8 mouse cellular contexts compared by ENCODE assay signal in genomic region chr1:74816612-74817199, GRCm38 (mm10). TPM values are rescaled to one million over a fixed set of nuclear protein-coding genes. Genes with fewer than 3 reads are reported as not detected.
DNase-seq lines count a peak whose midpoint lies in the region; ATAC-seq lines count a peak whose summit lies in the region.

No protein-coding gene starts in this region.

- no peaks in the 10 kb centered on the region for H3K9me3 ChIP-seq in embryonic facial prominence, embryonic 11.5 days (replicated peaks; ENCODE audit: control insufficient read depth, low read length)
- H3K9me3 ChIP-seq in midbrain, embryonic 11.5 days (ENCODE audit: control insufficient read depth, low read length) = no peaks in the 10 kb centered on the region

- H3K4me3 ChIP-seq in embryonic facial prominence, embryonic 11.5 days (ENCODE audit: low read depth, low read length) = peak overlapping the region; percentile 60
- H3K4me3 ChIP-seq in midbrain, embryonic 11.5 days (ENCODE audit: low read depth, low read length) = peak overlapping the region; percentile 57

- H3K27ac ChIP-seq in embryonic facial prominence, embryonic 11.5 days (replicated peaks; ENCODE audit: low read depth, low read length) = peak overlapping the region; percentile 49
- H3K27ac ChIP-seq in midbrain, embryonic 11.5 days (ENCODE audit: low read depth, low read length) = peak overlapping the region; percentile 78

- peak; percentile 82 for ATAC-seq in embryonic facial prominence, embryonic 11.5 days (replicated peaks; ENCODE audit: insufficient number of reproducible peaks, low FRiP score, low TSS enrichment, low read depth)
- peak; percentile 90 for ATAC-seq in midbrain, embryonic 11.5 days (ENCODE audit: low FRiP score)

- H3K4me2 ChIP-seq in embryonic facial prominence, embryonic 11.5 days (ENCODE audit: low read depth, low read length) = peak overlapping the region; percentile 63
- H3K4me2 ChIP-seq in midbrain, embryonic 11.5 days = peak overlapping the region; percentile 58

- no peaks in the 10 kb centered on the region for H3K27me3 ChIP-seq in embryonic facial prominence, embryonic 11.5 days (ENCODE audit: control insufficient read depth, insufficient read depth, low read length)
- H3K27me3 ChIP-seq in midbrain, embryonic 11.5 days (ENCODE audit: control insufficient read depth, insufficient read depth, low read length) = no peaks in the 10 kb centered on the region

- peak overlapping the region; percentile 80 for H3K9ac ChIP-seq in embryonic facial prominence, embryonic 11.5 days (replicated peaks; ENCODE audit: low read length)
- H3K9ac ChIP-seq in midbrain, embryonic 11.5 days (ENCODE audit: low read length) = peak overlapping the region; percentile 84

- intact Hi-C loops in left cerebral cortex, postnatal 4 days (cut with DNase I) = no loop called here

- no peaks in the 10 kb centered on the region for H3K4me1 ChIP-seq in embryonic facial prominence, embryonic 11.5 days (ENCODE audit: control insufficient read depth, insufficient read depth, low read length)
- peaks cover 7% of the 10 kb centered on the region for H3K4me1 ChIP-seq in midbrain, embryonic 11.5 days (ENCODE audit: control insufficient read depth, insufficient read depth, low read length)

- peak; percentile 96 for DNase-seq in adrenal gland, postnatal 14 days
- DNase-seq in embryonic facial prominence, embryonic 11.5 days (ENCODE audit: low spot score) = peak; percentile 94
- peak; percentile 99 for DNase-seq in heart, adult 11 months
- DNase-seq in kidney, adult 11 months = peak; percentile 88
- DNase-seq in left cerebral cortex, postnatal 4 days = peak; percentile 92
- peak; percentile 98 for DNase-seq in midbrain, embryonic 11.5 days (ENCODE audit: low spot score, missing footprints)
- peak; percentile 91 for DNase-seq in right cerebral cortex, postnatal 4 days
- peak; percentile 92 for DNase-seq in yolk sac, embryonic 10.5 days (ENCODE audit: low spot score)

- no peaks in the 10 kb centered on the region for H3K36me3 ChIP-seq in embryonic facial prominence, embryonic 11.5 days (replicated peaks; ENCODE audit: control insufficient read depth, insufficient read depth, low read depth, low read length)
- H3K36me3 ChIP-seq in midbrain, embryonic 11.5 days (ENCODE audit: control insufficient read depth, insufficient read depth, low read length) = no peaks in the 10 kb centered on the region

- WGBS in embryonic facial prominence, embryonic 11.5 days = 6% methylated on average over 38 of the region's 38 CpGs
- 8% methylated on average over 38 of the region's 38 CpGs for WGBS in midbrain, embryonic 11.5 days

RNA-seq across cellular contexts. Expression of gene Wnt10a, which starts 25.4 kb away (rescaled TPM):
- 0.30 TPM in 2 replicates for total RNA-seq in adrenal gland, postnatal 14 days (2021)
- polyA plus RNA-seq in embryonic facial prominence, embryonic 11.5 days (2014; fragmentation: Nextera tagmentation; extraction: Ambion mirVana) = 1.5 and 1.6 TPM in 2 replicates
- under 1 TPM in 1 of 2 experiments, not detected in 1; 0.38 TPM for total RNA-seq in left cerebral cortex, postnatal 4 days (2021)
- 1.4 and 2.3 TPM in 2 replicates for polyA plus RNA-seq in midbrain, embryonic 11.5 days (2014; fragmentation: Nextera tagmentation; extraction: Ambion mirVana)

RNA-seq across cellular contexts. Expression of gene Cdk5r2, which starts 38.0 kb away (rescaled TPM):
- 4.1 and 5.8 TPM in 2 replicates for total RNA-seq in adrenal gland, postnatal 14 days (2021)
- polyA plus RNA-seq in embryonic facial prominence, embryonic 11.5 days (2014; fragmentation: Nextera tagmentation; extraction: Ambion mirVana) = 0.84 and 1.1 TPM in 2 replicates
- total RNA-seq in left cerebral cortex, postnatal 4 days (2021) = 100 to 1,000 TPM; 227 to 230 TPM
- 5.7 and 5.8 TPM in 2 replicates for polyA plus RNA-seq in midbrain, embryonic 11.5 days (2014; fragmentation: Nextera tagmentation; extraction: Ambion mirVana)

RNA-seq across cellular contexts. Expression of gene Wnt6, which starts 45.0 kb away (rescaled TPM):
- total RNA-seq in adrenal gland, postnatal 14 days (2021) = 2.4 and 3.2 TPM in 2 replicates
- polyA plus RNA-seq in embryonic facial prominence, embryonic 11.5 days (2014; fragmentation: Nextera tagmentation; extraction: Ambion mirVana) = 15.5 and 19.1 TPM in 2 replicates
- 1 to 10 TPM; 3.5 to 5.1 TPM for total RNA-seq in left cerebral cortex, postnatal 4 days (2021)
- polyA plus RNA-seq in midbrain, embryonic 11.5 days (2014; fragmentation: Nextera tagmentation; extraction: Ambion mirVana) = 3.3 and 3.4 TPM in 2 replicates

Comparison
In these comparisons a context has a peak if more than half of its experiments do, and no peak if none do; other contexts are left out.
1. Peak in every context shown above with its lines: DNase-seq, ATAC-seq, H3K4me3 ChIP-seq and H3K27ac ChIP-seq.
2. RNA of gene Cdk5r2, which starts 38.0 kb away (total RNA-seq): 227 to 230 TPM in left cerebral cortex, postnatal 4 days; 4.1 to 5.8 TPM in adrenal gland, postnatal 14 days; every median in the first group is over 10 times any median in the second.